Mouse (Mus musculus) G1E (cell line): ENCODE results near the gene Hic1.

Experiments used
- CTCF ChIP-seq: IDR thresholded peaks from 2 replicates; pipeline ENCODE4 v1.5.1; 2012; ENCODE audit warnings: low read depth, low read length, inconsistent platforms, mixed read lengths
- GATA1 ChIP-seq: IDR thresholded peaks from 2 replicates; pipeline ENCODE4 v1.6.1; 2012; ENCODE audit warnings: borderline replicate concordance, low read length, inconsistent platforms, mixed read lengths

DNA sequence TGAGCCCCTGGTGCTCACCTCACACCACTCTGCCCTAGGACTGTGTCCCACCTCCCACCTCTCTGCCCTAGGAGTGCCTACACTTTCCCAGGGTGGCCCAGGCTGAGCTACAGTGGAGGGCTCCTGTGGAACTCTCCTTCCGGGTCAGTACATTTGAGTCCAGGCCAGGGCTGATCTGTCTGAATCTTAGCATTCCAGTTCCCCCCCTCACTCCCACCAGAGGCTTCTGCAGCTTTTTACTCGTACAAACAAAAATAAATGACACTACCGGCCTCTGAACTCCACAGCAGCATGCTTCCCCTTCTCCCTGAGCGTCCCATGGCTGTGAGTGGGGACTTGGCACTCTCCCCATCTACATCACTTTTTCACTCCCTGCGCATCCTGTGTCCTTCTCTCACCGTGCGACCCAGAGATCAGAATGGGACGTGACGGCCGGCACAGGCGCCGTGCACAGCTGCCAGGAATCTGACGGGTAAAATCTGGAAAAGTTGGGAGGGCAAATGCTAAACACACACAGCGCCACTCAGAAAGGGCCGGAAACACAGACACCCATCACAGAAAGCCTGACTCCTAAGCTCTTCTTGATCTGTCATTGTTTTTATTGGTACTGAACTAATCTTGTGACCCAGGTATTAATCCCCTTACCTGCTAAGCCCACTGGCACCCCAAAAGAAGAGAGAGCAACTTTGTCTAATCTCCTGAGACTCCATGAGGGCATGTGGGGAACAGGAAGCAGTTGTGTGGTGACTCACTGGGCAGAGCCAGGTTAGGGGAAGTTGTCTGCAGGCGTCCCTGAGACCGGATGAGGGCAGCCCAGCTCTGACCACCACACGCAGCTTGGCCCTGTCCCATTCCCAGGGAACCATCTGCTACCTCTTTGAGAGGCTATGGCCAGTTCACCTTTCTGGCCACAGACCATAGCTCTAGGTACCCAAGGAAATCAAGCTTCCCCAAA lies 16.4 kb downstream of the Hic1 start:
- TF ChIP-seq CTCF (no peak), GATA1 (no peak)
